Mouse (Mus musculus) midbrain, embryonic 14.5 days (tissue): ENCODE results near the gene Elfn2. TPM values are rescaled to one million over a fixed set of nuclear protein-coding genes. Genes with fewer than 3 reads are reported as not detected.

Experiments used
- ATAC-seq: fragments of 200-750 bp; cut with Nextera tagmentation; 2 replicates; pipeline ENCODE4 v1.8.0; 2017; ENCODE audit warnings: moderate number of reproducible peaks, moderate library complexity; ENCODE audit not compliant: low FRiP score, low TSS enrichment
- DNase-seq: peaks from one replicate; pipeline ENCODE4 v3.0.0-alpha.2; 2015
- H3K27ac ChIP-seq: fragments of 300-500 bp; sonication (generic); replicated peaks from 2 replicates; pipeline ENCODE4 v1.5.1; 2014; ENCODE audit warnings: mild to moderate bottlenecking, low read depth, low read length, moderate library complexity
- H3K27me3 ChIP-seq: fragments of 300-500 bp; sonication (generic); 2 replicates; pipeline ENCODE4 v1.6.1; 2014; ENCODE audit warnings: low read length, control low read depth, mixed read lengths; ENCODE audit not compliant: control insufficient read depth, insufficient read depth
- H3K36me3 ChIP-seq: fragments of 300-500 bp; sonication (generic); 2 replicates; pipeline ENCODE4 v1.6.1; 2014; ENCODE audit warnings: low read length, control low read depth; ENCODE audit not compliant: control insufficient read depth, insufficient read depth
- H3K4me1 ChIP-seq: fragments of 300-500 bp; sonication (generic); 2 replicates; pipeline ENCODE4 v1.6.1; 2014; ENCODE audit warnings: mild to moderate bottlenecking, antibody characterized with exemption, low read length, control low read depth; ENCODE audit not compliant: control insufficient read depth, insufficient read depth
- H3K4me2 ChIP-seq: fragments of 300-500 bp; sonication (generic); 2 replicates; pipeline ENCODE4 v1.6.1; 2014; ENCODE audit warnings: mild to moderate bottlenecking, low read length, moderate library complexity
- H3K4me3 ChIP-seq: fragments of 300-500 bp; sonication (generic); replicated peaks from 2 replicates; pipeline ENCODE4 v1.5.1; 2014; ENCODE audit warnings: low read depth, low read length
- H3K9ac ChIP-seq: fragments of 300-500 bp; sonication (generic); replicated peaks from 2 replicates; pipeline ENCODE4 v1.6.1; 2014; ENCODE audit warnings: mild to moderate bottlenecking, low read length, moderate library complexity
- H3K9me3 ChIP-seq: fragments of 300-500 bp; sonication (generic); 2 replicates; pipeline ENCODE4 v1.6.1; 2016; ENCODE audit warnings: low read length, control low read depth, mixed read lengths; ENCODE audit not compliant: control insufficient read depth
- WGBS: fragments of 180-500 bp; shearing (Covaris S2); extraction: QIAGEN DNeasy Blood & Tissue Kit; methylation state at CpG from one replicate; pipeline ENCODE4 v1.1.7; 2014; 5-methylcytosine and 5-hydroxymethylcytosine counted together
- polyA plus RNA-seq: library from polyadenylated mRNA; unstranded; fragments of >200 nt; fragmentation: Nextera tagmentation; extraction: Ambion mirVana; gene quantifications from 2 replicates; pipeline ENCODE4 v1.2.1, GENCODE M21; 2014

Gene Elfn2
- polyA plus RNA-seq, 1 experiment from 2014 or later = 4.0 TPM

DNA sequence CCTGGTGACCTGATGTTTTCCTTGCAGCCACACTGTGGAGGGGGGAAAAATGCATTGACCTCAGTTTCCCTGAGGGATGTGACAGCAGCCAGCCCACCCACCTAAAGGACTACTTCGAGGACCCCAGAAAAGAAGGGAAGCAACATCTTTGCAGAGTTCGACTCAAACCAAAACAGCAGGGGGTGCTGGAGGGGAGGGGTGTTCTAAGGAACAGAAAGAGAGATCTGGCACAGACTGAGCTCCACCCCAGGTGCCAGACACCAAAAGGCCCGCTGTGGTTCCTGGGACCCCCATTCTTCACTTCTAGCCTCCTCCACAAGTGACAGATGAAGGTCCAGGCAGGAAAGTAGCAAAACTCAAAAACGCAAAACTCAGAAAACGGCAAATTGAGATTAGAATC lies 2.7 kb downstream of the Elfn2 start:
- peaks cover 32% of the 10 kb centered on the region for H3K4me1 ChIP-seq

DNA sequence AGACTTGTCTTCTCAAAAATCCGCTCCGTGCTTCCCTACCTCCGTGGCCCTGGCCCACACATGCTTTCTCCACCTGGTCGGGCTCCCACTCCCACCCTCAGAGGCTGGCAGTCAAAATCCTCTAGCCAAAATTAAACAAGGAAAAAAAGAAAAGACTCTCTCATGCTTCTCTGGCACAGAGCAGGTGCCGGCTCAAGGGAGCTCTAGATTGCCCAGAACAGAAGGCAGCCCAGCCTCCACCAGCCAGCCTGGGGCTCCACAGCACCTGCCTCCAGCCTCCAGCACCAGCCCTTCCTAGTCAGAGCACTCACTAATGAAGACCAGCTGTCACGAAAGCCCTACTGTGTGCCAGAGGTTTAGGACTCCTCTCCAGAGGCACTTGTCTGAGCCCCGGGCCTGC lies 4.8 kb downstream of the Elfn2 start:
- Histone ChIP-seq H3K4me3 (no peak overlapping the region), H3K27ac (no peak overlapping the region), H3K9me3 (no peaks in the 10 kb centered on the region), H3K27me3 (peaks cover 39% of the 10 kb centered on the region), H3K4me1 (peaks cover 47% of the 10 kb centered on the region), H3K36me3 (no peaks in the 10 kb centered on the region), H3K4me2 (no peak overlapping the region), H3K9ac (no peak overlapping the region)
- 72% methylated on average over 7 of the region's 7 CpGs for WGBS
- DNase-seq (no peak), ATAC-seq (no peak)

More for the DNA sequence above, 2.7 kb downstream of the Elfn2 start:
- H3K27ac ChIP-seq = no peak overlapping the region
- ATAC-seq (no peak), DNase-seq (no peak)
- WGBS = 58% methylated on average over 5 of the region's 5 CpGs
- peaks cover 49% of the 10 kb centered on the region for H3K27me3 ChIP-seq
- H3K4me2 ChIP-seq = peak overlapping the region; percentile 84
- H3K9ac ChIP-seq = no peak overlapping the region
- no peak overlapping the region for H3K4me3 ChIP-seq
- no peaks in the 10 kb centered on the region for H3K9me3 ChIP-seq
- H3K36me3 ChIP-seq = no peaks in the 10 kb centered on the region

- WGBS = 7% methylated on average over 50 of the region's 53 CpGs
- Histone ChIP-seq H3K27me3 (peaks cover 36% of the 10 kb centered on the region; the same call in 1 of the 2 replicates), H3K27ac (peak overlapping the region; percentile 45; the same call in 1 of the 2 replicates), H3K4me1 (peaks cover 44% of the 10 kb centered on the region), H3K36me3 (no peaks in the 10 kb centered on the region), H3K9me3 (no peaks in the 10 kb centered on the region), H3K4me2 (peak overlapping the region; percentile 60), H3K4me3 (peak overlapping the region; percentile 27), H3K9ac (peak overlapping the region; percentile 50)
- no peak; the same call in 1 of the 2 replicates for ATAC-seq
- peak; percentile 77 for DNase-seq
Measured at GRCm38 (mm10) chr15:78712335-78713258, 6.0 kb downstream of the Elfn2 start.

DNA sequence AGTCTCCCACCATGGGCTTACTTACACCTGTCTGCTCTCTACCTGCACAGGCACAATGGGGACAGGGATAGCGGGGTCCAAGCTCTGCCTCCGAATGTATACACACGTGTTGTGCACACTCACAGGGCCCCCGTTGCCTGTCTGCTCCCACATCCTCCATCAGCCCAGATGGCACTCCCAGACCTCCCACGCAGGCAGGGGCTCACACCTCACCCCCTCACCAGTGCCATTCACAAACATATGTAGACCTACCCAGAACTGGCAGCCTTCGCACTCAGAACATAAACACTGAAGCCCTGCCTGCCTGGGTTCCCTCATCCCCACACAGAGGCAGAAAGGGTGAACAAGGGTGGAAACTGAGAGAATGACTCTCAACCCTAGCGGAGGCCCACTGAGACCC lies 6.6 kb downstream of the Elfn2 start:
- no peak overlapping the region for H3K27ac ChIP-seq
- H3K4me2 ChIP-seq = peak overlapping the region; percentile 60
- 76% methylated on average over 7 of the region's 7 CpGs for WGBS
- peaks cover 41% of the 10 kb centered on the region for H3K4me1 ChIP-seq
- H3K9ac ChIP-seq = 0 out of 2 replicates have a peak overlapping the region, but pooled peaks have one; percentile 50
- H3K4me3 ChIP-seq = peak overlapping the region; percentile 27; the same call in 1 of the 2 replicates
- H3K27me3 ChIP-seq = peaks cover 32% of the 10 kb centered on the region; the same call in 1 of the 2 replicates
- DNase-seq (no peak), ATAC-seq (no peak)
- H3K36me3 ChIP-seq = no peaks in the 10 kb centered on the region
- no peaks in the 10 kb centered on the region for H3K9me3 ChIP-seq

- Histone ChIP-seq H3K4me1 (peaks cover 38% of the 10 kb centered on the region), H3K9ac (peak overlapping the region; percentile 34; the same call in 1 of the 2 replicates), H3K9me3 (no peaks in the 10 kb centered on the region), H3K36me3 (no peaks in the 10 kb centered on the region), H3K4me3 (no peak overlapping the region), H3K27me3 (peaks cover 25% of the 10 kb centered on the region; the same call in 1 of the 2 replicates), H3K27ac (peak overlapping the region; percentile 63), H3K4me2 (peak overlapping the region; percentile 40)
- WGBS = 20% methylated on average over 6 of the region's 6 CpGs
- DNase-seq (peak; percentile 76), ATAC-seq (peak; percentile 46; the same call in 1 of the 2 replicates)
Measured at GRCm38 (mm10) chr15:78710634-78711033, 7.9 kb downstream of the Elfn2 start.

- H3K9me3 ChIP-seq = no peaks in the 10 kb centered on the region
- ATAC-seq (no peak), DNase-seq (peak; percentile 72)
- peaks cover 38% of the 10 kb centered on the region for H3K4me1 ChIP-seq
- H3K4me2 ChIP-seq = peak overlapping the region; percentile 40
- no peaks in the 10 kb centered on the region for H3K36me3 ChIP-seq
- H3K27ac ChIP-seq = peak overlapping the region; percentile 60
- WGBS = 2% methylated on average over 7 of the region's 7 CpGs
- H3K9ac ChIP-seq = no peak overlapping the region
- H3K4me3 ChIP-seq = no peak overlapping the region
- H3K27me3 ChIP-seq = 0 out of 2 replicates have a peak, but pooled peaks cover 20% of the 10 kb centered on the region
Measured at GRCm38 (mm10) chr15:78709767-78710166, 8.8 kb downstream of the Elfn2 start.

DNA sequence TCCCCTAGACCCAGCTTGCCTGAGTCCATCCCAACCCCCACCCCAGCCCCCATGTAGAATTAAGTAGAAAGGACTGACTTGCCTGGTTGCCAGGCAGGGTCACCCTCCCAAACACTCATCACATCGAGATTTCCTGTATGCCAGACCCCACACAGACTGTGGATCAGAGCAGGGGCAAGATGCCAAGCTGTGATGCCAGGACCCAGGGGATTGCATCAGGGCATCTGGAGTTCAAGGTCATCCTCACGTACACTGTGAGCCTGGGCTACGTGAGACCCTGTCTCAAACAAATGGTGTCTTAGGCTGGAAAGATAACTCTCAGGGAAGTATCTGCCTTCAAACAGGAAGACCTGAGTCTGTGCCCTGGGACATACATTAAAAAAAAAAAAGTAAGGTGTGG lies 11.9 kb downstream of the Elfn2 start:
- Histone ChIP-seq H3K36me3 (no peaks in the 10 kb centered on the region), H3K4me2 (no peak overlapping the region), H3K9me3 (no peaks in the 10 kb centered on the region), H3K4me1 (peaks cover 23% of the 10 kb centered on the region), H3K27me3 (0 out of 2 replicates have a peak, but pooled peaks cover 3% of the 10 kb centered on the region), H3K4me3 (no peak overlapping the region), H3K27ac (no peak overlapping the region), H3K9ac (no peak overlapping the region)
- 56% methylated on average over 3 of the region's 3 CpGs for WGBS
- DNase-seq = no peak
- no peak for ATAC-seq

DNA sequence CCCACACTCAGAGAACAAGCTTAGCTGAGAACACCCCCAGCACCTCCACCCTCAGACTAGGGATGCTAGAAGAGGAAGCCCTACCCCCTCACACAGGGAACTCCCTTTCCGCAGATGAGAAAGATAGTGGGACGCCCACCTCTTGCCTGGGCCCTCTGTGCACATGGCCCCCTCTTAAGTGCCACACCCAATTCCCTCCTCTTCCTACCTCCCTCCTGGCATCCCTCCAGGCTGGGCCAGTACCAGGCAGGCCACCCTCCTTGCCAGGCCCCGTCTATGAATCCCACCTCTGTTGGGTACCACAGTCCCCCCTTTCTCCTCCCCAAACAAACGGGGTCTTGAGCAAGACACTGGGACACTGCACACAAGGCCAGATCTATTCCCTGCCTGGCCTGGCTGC lies 13.7 kb downstream of the Elfn2 start:
- no peak for DNase-seq
- no peak overlapping the region for H3K4me3 ChIP-seq
- no peak for ATAC-seq
- H3K27me3 ChIP-seq = no peaks in the 10 kb centered on the region
- no peak overlapping the region for H3K27ac ChIP-seq
- no peak overlapping the region for H3K4me2 ChIP-seq
- no peaks in the 10 kb centered on the region for H3K9me3 ChIP-seq
- H3K9ac ChIP-seq = no peak overlapping the region
- H3K36me3 ChIP-seq = no peaks in the 10 kb centered on the region
- H3K4me1 ChIP-seq = peaks cover 5% of the 10 kb centered on the region
- 74% methylated on average over 4 of the region's 4 CpGs for WGBS
